Mouse (Mus musculus): ENCODE data around the gene Ttc28.

- no peak for TF ChIP-seq CTCF (IDR thresholded peaks at IDR 0.05; ENCODE audit: insufficient read depth, low read length)
- no peak; the same call in 1 of the 2 replicates for TF ChIP-seq POLR2A (IDR thresholded peaks at IDR 0.05; ENCODE audit: borderline replicate concordance, extremely low read depth, low read depth, low read length)
These were observed 260.0 kb downstream of the Ttc28 start for GRCm38 (mm10) chr5:111139622-111140021.
